Mouse (Mus musculus): ENCODE results near the gene Slc6a11. TPM values are rescaled to one million over a fixed set of nuclear protein-coding genes. Genes with fewer than 3 reads are reported as not detected.

Gene Slc6a11
- total RNA-seq, 2 experiments from 2014 or later = 0.13 TPM; not detected in 1

Other genes with a start within 250 kb of the Slc6a11 start
- gene Atp2b2, start 88.6 kb upstream of the Slc6a11 start, total RNA-seq (2021) = 1 to 10 TPM; 3.9 to 6.1 TPM
- not detected for gene Slc6a1, start 151.4 kb downstream of the Slc6a11 start, total RNA-seq (2021)

All from adrenal gland, postnatal 36 days (tissue).